Mouse (Mus musculus) gastrocnemius, postnatal 10 days (tissue): ENCODE measurements at regions not wholly inside any gene's neighbourhood (a gene's known extent, or its start where the extent isn't known, plus 50 kb on each side); places are given as distances from the start of the nearest gene placed in this dataset.

Experiments
- DNase-seq: peaks from one replicate; pipeline ENCODE4 v3.0.0; 2021; ENCODE audit warnings: mixed read lengths

DNA sequence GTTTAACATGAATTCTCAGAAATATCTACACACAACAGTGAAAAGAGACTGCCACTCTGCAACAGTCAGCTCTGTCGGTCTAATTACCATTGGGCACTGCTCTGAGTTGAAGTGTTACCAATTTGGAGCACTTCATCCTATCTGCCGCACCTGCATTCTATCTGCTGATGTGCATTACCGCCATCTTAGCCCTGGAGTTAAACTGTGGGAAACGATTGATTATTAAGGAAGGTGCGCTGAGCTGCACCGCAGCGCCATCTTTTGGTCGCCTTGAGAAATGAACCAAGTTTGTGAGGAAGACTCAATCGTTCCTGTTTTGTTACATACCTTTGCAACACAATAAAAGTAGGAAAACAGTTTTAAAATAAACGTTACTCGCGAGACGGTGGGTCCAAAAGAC is 110.5 kb downstream of the Rergl start:
- peak; percentile 7 for DNase-seq

DNA sequence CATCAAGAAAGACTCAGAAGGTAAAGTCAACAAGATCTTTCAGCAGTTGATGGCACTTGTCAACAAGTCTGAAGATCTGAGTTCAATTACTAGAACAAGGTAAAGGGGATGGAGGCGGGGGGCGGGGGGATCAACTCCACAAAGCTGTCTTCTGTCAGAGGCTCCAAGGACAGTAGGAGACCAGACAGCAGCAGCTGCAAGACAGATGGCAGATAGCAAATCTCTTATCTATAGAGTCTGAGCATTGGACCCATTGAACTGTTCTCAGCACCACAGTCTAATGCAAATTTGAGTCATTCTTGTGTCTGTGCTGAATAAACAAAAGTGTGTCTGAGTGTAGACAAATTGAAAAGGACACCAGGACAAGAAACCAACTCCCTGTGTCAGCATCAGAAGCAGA is 150.8 kb downstream of the Rergl start:
- no peak for DNase-seq

DNA sequence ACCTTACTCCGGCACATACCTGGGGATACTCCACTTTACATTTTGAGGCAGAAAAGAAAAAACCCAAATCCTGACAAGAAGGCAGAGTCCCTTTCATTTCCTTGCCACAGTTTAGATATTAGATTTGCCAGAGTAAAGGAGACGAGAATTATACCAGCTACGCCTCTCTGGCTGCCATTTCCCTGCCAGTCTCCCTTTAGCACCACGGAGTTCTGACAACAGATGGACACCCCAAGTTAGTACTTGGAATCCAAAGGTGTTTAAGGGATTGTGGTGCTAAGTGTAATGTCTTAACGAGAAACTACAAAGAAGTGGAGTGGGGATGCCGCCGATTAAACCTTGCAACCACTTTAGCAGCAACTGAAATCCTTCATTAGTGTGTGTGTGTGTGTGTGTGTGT is 176.6 kb downstream of the Rergl start:
- no peak for DNase-seq

DNA sequence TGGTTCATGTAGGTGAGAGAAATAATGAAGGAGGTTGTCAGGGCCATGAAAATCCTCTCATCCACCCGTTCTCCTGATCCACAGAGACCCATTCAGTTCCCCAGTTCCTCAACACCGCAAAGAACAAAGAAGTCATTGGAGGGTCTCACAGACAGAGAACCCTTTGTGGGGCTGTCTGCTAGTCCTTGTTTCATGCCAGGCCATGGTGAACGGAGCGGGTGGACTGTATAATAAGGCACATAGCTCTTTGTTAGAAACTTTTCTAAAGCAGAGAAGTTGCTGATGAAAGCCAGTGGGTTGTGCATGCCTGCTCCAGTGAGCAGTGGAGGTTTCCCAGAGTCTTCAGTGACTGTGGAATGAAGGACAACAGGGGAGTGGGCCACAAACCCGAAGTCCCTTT is 194.1 kb downstream of the Rergl start:
- DNase-seq, result no peak

DNA sequence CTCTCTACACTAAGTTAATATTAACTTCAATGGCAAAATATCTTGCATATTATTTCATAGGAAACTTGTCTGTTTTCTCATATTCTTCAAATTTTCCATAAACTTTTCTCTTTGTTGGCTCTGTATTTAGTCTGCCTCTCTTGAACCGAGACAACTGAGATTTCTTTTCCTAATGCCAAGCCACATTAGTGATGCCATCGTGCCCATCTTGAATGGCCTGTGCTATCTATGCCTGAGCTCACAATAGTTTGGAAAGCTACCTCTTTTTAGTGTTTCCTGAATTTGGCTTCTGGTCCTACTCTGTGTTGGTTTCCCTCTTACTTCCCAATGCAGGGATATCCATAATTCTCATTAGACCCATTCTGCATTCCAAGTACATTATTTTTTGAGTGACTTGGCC is 197.5 kb downstream of the Rergl start:
- no peak for DNase-seq

DNA sequence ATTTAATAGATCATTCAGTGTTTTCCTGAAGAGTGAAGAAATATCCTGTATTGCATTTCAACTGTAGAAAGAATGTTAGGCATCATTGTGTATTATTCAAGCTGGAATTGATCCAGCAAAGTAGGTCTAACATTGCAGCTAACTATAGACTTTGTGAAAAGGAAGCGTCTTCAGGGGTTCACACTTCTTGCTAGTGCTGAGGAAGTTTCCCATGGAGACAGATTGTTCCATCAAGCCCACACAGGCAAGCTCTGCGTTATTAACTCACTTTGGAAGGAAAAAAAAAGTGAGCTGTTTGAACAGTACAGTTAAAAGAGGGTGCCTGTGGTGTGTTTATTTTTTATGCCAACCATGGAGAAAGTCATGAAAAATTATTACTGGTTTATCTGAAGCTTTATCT is 206.1 kb downstream of the Rergl start:
- no peak for DNase-seq

DNA sequence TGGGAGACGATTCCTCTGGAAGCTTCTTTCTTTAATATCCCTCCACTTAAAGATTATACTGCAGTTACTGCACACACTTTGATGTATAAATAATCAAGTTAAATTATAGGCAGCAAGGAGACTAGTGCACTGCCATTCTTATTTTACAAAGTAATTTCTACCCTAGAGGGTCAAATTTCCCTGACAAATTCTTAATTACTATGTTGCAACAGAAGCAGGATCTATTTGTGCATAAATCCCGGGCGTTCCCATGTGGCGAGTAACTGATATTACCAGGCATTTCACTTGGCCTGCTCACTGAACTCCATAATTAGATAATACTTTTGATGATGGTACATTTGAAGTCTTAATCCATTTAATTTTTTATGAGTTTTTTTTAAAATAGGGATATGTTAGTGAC is 222.7 kb downstream of the Rergl start:
- no peak for DNase-seq

DNA sequence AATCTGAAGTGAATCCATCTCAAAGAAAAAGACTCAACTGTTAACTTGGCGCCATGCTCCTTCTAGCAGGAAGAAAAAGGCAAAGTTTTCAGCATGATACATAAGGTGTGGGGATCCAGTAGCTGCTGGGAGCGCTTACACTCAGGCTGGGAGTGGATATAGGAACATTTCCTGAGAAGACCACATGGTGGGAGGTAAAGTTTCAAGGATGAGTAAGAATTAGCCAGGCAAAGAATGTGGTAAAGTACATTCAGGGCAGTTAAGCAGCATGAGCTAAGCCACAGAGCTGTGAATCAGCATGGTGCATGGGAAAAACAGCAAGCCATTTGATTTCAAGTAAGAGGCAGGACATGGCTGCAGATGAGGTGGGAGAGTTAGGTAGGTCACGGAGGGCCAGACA is 226.3 kb downstream of the Rergl start:
- DNase-seq, result no peak

DNA sequence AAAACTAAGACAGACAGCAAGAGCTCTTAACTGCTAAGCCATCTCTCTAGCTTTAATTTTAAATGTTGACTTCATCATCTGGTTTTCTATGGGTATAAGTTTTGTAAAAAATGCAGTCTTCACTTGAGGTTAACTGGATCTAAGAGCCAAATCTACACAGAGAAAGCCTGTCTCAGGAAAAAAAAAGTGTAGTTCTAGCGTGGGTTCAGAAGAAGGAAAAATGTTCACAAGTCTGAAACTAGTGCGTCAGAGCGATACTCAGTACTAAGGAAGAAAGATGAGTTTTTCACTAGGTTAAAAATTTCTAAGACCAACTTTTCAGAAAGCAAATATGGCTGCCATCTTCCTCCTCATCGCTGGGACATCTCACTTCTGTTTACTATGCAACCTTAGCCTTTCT is 248.1 kb downstream of the Rergl start:
- DNase-seq, result no peak

DNA sequence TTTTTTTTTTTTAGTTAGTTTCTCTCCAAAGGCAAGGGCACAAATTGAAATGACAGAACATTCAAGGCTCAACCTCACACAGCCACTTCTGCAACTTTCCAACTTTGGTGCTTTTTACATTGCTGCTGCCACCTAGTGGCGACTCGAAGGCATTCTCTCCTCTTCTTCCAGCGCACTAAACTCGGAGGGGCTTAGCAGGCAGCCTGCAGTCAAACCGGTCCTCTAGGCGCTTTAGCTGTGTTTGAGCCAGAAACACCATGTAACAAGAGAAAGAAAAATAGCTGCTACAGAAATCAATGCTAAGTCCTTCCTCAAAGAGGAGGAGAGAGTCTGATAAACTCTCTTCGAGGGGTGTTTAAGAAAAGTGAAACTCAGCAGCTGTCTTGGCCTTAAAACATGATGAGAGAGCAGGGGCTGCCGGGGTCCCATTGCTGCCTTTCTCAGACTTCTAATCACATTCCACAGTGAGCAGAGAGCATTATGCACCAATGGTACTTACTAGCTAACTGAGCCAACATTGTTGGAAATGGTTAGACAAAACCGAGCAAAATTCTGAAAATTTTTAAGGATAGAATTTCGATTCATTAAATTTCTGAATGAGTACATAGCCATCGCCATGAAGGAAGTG is 252.7 kb downstream of the Rergl start:
- peak; percentile 55 for DNase-seq

DNA sequence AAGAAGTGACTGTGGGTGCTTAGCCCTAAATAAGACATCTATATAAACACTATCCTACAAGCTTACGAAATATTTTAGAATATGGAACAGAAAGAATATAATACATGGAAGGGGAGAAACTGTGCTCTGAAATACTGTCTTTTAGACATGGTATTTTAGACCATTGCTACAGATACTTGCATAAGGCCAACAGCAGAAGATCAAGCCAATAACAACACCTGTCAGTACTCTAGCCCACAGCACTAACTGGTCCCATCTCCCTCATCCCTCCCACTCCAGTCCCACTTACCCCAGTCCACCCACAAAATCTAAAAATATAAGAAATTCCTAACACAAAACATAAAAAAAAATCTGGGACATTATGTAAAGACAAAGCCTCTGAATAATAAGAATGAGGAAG is 275.6 kb downstream of the Rergl start:
- DNase-seq, result no peak

DNA sequence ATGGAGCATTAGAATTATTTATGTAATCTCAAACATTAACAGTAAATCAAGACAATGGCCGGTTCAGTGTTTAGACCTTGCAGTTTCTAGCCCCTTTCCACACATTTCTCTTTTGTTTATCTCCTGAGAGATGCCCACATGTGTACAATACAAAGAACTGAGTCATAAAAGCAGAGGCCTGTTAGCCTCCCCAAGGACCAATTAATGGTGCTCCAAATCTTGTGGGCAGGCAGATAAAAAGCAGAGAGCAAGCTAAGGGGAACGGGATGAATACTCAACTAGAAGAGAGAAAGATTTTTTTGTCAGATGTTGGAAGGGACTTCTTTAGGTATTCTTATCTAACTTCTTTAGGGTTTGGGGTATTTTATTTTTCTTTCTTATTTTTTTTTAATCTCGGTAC is 287.3 kb downstream of the Rergl start:
- DNase-seq, result no peak

DNA sequence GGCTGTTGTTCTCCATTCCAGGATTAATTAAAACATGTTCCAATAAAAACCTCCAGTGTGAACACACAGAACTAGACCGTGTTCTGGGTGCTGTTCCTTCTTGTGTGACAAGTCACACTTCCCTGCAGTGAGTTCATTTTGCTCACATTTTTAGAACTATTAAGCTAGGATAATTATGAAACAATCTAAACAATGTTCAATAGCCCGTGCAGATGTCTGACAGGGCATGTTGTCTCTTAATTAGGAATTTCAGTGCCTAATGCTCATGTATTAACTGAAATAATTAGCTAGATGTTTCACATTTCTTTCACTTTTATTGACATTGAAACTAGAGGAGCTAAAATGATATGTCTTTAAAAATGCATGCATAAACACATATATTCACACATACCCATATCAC is 291.5 kb downstream of the Rergl start:
- no peak for DNase-seq

DNA sequence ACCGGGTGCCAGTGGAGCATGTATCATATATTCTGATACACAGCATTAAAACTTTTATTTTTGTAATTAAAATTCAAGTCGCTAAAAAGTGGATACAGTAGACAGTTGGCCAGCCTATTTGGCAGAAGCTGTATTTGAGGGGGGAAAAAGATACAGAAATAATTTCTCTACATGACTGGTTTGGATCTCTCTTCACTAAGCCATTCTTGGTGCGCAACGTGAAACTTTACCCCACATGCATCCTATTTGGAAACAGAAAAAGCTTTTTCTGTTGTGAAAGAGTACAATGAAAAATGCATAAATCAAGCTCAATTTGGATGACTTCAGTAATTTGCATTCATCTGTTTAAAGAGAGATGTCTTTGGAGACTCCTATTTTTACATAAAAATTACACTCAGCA is 303.2 kb downstream of the Rergl start:
- no peak for DNase-seq

DNA sequence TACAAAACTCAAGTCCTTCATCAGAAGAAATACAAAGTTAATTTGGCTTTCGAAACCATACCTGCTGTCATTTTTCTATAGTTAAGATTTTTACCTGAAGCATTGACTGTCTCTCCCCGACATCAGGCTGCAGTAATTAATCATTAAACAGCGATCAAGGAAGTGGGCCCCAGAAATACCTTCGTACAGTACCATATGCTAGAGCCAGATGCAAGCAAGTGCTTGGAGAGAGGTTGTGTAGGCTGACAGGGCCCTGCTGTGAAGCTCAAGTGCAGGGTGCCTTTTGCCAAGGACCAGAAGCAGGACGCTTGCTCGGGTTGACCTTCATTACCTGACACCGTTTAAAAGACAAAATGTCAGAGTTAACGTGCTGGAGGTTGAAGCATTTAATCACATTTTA is 315.3 kb downstream of the Rergl start:
- DNase-seq, result no peak

DNA sequence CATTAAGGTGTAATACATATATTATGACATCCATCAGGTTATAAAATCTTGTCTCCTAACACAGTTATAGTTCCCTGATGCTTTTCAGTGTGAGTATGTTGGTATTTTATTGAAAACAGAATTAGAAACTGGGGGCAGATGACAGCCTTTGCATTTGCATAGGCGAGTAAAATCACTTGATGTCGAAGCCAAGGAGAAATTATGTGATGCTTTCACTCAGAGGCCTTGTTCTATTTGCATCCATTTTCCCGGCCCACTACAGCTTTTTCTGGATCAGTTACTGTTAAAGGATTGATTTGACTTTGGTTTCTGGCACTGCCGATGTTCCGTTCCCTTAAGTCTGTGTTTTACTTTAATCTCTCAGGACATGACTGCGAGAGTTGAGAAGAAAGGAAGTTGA is 341.4 kb downstream of the Rergl start:
- DNase-seq, result no peak

DNA sequence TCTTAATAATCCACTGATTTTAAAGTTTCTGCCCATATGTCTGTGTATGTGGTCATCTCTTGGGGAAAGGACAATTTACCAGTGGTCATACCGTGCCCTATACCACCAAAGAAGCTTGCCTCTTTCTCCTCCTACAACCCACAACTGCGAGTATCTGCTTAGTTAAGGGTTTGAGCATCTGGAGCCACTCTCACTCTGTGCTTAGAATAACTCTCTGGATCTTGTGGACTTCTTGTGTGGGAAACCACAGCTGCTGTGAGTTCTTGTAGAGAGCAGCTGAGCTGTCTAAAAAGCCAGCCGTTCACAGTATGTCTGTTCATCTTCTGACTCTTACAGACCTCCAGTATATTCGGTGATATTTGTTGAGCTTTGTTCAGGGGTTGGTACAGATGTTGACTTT is 342.0 kb downstream of the Rergl start:
- DNase-seq, result no peak

DNA sequence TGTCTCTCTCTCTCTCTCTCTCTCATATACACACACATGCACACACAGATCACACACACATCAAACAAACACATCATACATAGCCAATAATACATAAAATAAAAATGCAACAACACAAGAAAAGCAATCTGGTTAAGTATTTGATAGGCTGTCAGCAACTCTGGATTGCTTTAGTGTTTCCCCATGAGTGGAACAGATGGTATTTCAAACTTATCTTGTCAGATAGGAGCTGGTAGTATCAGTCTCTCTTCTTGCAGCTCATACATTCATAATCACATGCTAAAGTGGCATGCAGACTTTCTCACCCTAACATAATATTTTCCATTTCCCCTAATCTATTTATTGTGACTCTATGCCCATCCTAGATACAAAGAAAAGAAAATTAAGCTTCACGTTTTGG is 347.0 kb downstream of the Rergl start:
- no peak for DNase-seq

DNA sequence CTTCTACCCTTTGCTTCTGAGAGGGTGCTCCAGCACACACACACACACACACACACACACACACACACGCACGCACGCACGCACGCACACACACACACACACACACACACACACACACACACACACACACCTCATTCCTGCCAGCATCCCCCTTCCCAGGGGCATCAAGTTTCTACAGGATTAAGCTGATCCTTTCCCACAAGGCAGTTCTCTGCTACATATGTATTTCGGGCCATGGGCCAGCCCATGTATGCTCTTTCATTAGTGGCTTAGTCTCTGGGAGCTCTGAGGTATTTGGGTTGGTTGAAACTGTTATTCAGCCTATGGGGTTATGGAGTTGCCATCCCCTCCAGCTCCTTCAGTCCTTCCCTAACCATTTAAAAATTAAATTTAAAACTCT is 366.1 kb downstream of the Rergl start:
- DNase-seq, result no peak

DNA sequence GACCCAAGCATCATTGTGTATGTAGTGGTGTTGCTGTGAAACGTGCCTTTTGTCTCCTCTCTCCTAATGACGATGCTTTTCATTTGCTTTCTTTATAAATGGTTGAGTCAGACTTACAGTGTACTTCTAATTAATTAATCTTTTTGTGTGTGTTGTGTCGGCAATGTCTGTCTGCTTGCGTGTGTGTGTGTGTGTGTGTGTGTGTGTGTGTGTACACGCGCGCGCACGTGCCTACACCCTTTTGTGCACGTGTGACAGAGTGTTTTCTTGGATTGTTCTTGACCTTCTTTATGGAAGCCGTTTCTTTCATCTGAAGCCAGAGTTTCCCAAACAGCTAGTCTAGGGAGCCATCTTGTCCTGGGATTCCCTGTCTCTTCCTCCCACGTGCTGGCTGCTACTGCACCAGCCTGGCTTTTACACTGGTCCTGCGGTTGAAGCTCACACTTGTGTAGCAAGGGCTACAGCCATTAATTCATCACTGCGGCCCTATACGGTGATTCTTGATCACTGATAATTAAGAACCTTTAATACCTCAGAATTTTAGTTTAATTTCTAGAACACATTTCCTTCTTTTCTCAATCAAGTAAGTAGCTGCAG is 369.6 kb downstream of the Rergl start:
- DNase-seq, result no peak

DNA sequence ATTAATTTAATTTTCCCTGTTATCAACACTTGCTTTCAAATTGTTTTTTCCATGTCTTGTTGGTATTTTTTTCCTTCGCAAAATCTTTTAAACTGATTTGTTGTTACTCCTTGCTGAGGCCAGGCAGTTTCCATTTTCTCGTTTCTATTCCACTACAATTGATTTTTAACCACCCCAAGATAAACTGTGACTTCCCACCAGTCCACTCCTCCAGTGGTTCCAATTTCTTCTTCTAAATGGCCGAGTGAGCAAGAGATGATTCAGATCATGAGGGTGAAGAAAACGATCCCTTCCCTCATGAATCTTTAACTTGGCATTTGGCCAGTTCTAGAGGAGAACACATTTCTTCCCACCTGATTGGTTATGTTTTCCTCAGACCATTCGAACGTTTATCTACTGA is 393.5 kb downstream of the Rergl start:
- no peak for DNase-seq

DNA sequence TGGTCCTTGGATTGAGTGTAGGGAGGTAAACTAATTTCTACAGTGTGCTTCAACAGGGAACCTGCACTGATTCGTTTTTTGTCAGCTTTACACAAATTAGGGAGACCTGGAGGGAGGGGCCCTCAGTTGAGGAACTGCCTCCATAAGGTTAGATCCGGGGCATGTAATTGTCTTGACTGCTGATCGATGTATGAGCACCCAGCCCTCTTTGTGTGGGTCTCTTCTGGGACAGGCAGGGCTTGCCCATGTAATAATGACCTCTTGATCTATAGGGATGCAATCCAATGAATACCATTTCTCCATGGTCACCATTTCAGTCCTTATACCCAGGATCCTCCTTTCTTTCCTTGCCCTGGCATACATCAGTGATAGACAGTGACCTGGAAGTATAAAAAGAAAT is 398.4 kb downstream of the Rergl start:
- no peak for DNase-seq

DNA sequence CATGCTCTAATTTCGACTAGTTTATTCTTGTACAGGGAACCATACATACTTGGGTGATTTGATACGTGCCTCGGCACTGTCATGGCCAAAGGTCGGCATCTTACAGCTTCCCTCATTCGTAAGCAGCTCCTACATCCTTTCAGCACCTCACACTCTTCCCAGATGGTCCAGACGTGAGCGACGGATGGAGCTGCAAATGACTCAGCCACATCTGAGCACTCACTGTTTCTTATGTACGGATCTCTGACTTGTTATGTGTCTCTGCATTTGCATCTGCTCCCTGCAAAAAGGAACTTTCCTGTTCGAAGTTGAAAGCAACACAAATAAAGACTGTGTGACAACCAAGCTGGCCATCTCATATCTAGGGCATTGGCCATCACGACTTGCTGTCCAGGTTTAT is 402.5 kb downstream of the Rergl start:
- DNase-seq, result no peak

DNA sequence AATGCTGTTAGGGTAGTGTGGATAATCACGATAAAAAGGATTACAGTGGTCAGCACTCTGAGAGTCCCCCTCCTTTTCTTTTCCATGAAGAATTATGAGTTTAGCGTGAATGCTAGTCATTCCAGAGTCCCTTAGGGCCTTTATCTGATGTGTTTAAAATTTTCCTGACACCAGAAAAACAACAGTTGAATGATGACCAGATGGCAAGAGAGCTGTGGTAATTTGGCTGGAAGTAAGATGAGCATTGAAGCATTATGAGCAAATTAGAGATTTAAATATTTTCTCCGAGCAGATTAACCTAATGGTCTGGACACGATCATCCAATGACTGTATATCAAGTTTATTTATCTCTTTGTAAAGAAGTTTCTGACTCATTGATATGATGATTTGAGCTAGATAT is 417.1 kb upstream of the Igbp1b start:
- no peak for DNase-seq

DNA sequence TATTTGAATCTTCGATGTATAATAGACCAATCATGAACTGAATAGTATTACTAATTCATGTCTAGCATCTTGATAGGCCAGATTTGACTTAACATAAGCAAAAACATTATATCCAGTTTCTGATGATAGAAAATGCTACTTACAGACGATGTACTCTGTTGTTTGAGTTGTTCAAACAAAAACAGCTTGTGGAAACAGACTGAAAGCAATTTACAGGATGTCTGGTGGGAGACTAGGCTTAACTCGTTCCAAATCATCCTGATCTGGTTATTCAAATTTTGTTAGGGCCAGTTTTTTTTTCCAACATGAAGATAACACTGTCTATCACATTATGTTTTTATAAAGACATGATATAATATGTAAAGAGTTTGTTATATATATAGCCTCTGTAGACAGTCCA is 369.4 kb upstream of the Igbp1b start:
- no peak for DNase-seq
